Mouse (Mus musculus) erythroblast, embryonic 14.5 days (primary cell): Measurements from ENCODE around the gene Vmn1r234.

ENCODE experiments used
- GATA1 ChIP-seq: IDR thresholded peaks from 2 replicates; pipeline ENCODE4 v1.6.1; 2012; ENCODE audit warnings: low read length, inconsistent platforms, mixed read lengths
- TAL1 ChIP-seq: IDR thresholded peaks from 3 replicates; pipeline ENCODE4 v1.6.1; 2012; ENCODE audit warnings: low read length, inconsistent platforms, mixed read lengths

GRCm38 (mm10) chr17:21231654-21232053 lies 5.8 kb downstream of the Vmn1r234 start:
- TF ChIP-seq TAL1, result no peak
- no peak for TF ChIP-seq GATA1
